Mouse (Mus musculus): ENCODE data around the gene Cfap298. TPM values are rescaled to one million over a fixed set of nuclear protein-coding genes. Genes with fewer than 3 reads are reported as not detected.

Cfap298 gene
- polyA plus RNA-seq, 1 experiment from 2014 or later, result 43.1 TPM

GRCm38 (mm10) chr16:90885781-90886565 lies 48.9 kb downstream of the Cfap298 start:
- H3K4me1 ChIP-seq (ENCODE audit: control insufficient read depth, insufficient read depth, low read length), result no peaks in the 10 kb centered on the region
- H3K4me3 ChIP-seq (ENCODE audit: low read depth, low read length), result no peak overlapping the region
- ATAC-seq (ENCODE audit: insufficient number of reproducible peaks, low FRiP score, low TSS enrichment, low read depth) (no peak), DNase-seq (ENCODE audit: low spot score) (no peak)
- H3K4me2 ChIP-seq (ENCODE audit: low read depth, severe bottlenecking), result no peak overlapping the region
- no peaks in the 10 kb centered on the region for H3K27me3 ChIP-seq (ENCODE audit: control insufficient read depth, insufficient read depth, low read length)
- no peak overlapping the region for H3K9ac ChIP-seq (ENCODE audit: low read length)
- H3K27ac ChIP-seq (replicated peaks; ENCODE audit: low read depth, low read length), result no peak overlapping the region
- H3K36me3 ChIP-seq (ENCODE audit: control insufficient read depth, insufficient read depth, low read length), result no peaks in the 10 kb centered on the region
- 70% methylated on average over 9 of the region's 9 CpGs for WGBS
- no peaks in the 10 kb centered on the region for H3K9me3 ChIP-seq (ENCODE audit: control insufficient read depth, low read length)

- no peaks in the 10 kb centered on the region for H3K27me3 ChIP-seq (ENCODE audit: control insufficient read depth, insufficient read depth, low read length)
- ATAC-seq (ENCODE audit: insufficient number of reproducible peaks, low FRiP score, low TSS enrichment, low read depth), result no peak
- H3K9ac ChIP-seq (ENCODE audit: low read length), result no peak overlapping the region
- no peak overlapping the region for H3K4me3 ChIP-seq (ENCODE audit: low read depth, low read length)
- 72% methylated on average over 2 of the region's 2 CpGs for WGBS
- no peaks in the 10 kb centered on the region for H3K36me3 ChIP-seq (ENCODE audit: control insufficient read depth, insufficient read depth, low read length)
- no peak overlapping the region for H3K27ac ChIP-seq (replicated peaks; ENCODE audit: low read depth, low read length)
- H3K4me1 ChIP-seq (ENCODE audit: control insufficient read depth, insufficient read depth, low read length), result no peaks in the 10 kb centered on the region
- no peak overlapping the region for H3K4me2 ChIP-seq (ENCODE audit: low read depth, severe bottlenecking)
- no peaks in the 10 kb centered on the region for H3K9me3 ChIP-seq (ENCODE audit: control insufficient read depth, low read length)
- DNase-seq (ENCODE audit: low spot score), result no peak
These were observed 49.6 kb downstream of the Cfap298 start for GRCm38 (mm10) chr16:90885351-90885750.

GRCm38 (mm10) chr16:90882501-90882977 lies 52.4 kb downstream of the Cfap298 start:
- Histone ChIP-seq H3K27ac (replicated peaks; ENCODE audit: low read depth, low read length) (no peak overlapping the region), H3K9ac (ENCODE audit: low read length) (no peak overlapping the region), H3K36me3 (ENCODE audit: control insufficient read depth, insufficient read depth, low read length) (no peaks in the 10 kb centered on the region), H3K9me3 (ENCODE audit: control insufficient read depth, low read length) (no peaks in the 10 kb centered on the region), H3K4me3 (ENCODE audit: low read depth, low read length) (no peak overlapping the region), H3K4me1 (ENCODE audit: control insufficient read depth, insufficient read depth, low read length) (no peaks in the 10 kb centered on the region), H3K27me3 (ENCODE audit: control insufficient read depth, insufficient read depth, low read length) (no peaks in the 10 kb centered on the region), H3K4me2 (ENCODE audit: low read depth, severe bottlenecking) (no peak overlapping the region)
- peak; percentile 32 for DNase-seq (ENCODE audit: low spot score)
- WGBS, result 51% methylated on average over 8 of the region's 8 CpGs
- peak; percentile 44; the same call in 1 of the 2 replicates for ATAC-seq (ENCODE audit: insufficient number of reproducible peaks, low FRiP score, low TSS enrichment, low read depth)

DNA sequence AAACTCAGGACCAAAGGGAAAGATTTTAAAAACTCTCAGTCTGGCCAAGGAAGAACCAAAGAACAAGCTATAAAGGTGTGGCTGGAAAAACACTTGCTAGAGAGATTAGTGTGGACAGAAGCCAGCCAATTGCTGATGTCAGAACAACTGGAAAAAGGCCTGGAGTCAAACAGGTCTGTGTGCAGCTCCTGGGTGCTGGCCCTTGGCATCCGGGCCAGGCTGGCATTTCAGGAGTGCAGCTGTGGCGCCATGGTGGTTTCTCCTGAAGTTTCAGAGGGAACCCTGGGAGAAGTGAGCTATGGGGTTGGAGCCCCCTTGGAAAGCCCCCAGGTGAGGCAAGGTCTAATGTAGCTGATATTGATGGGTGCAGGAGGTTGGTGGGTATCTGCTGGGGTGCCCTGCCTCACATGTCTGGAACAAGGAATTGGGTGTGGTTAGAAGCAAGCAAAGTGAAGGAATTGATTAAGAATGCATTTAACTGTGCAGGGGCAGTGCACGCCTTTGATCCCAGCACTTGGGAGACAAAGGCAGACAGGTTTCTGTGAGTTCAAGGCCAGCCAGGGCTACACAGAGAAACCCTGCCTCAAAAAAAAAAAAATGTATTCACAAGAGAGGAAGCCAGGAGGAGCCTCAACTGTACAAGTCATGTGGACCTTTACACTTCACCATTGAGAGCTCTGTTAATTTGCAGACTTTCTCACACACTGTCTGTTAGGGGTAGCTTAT lies 56.6 kb downstream of the Cfap298 start:
- Histone ChIP-seq H3K27me3 (ENCODE audit: control insufficient read depth, insufficient read depth, low read length) (no peaks in the 10 kb centered on the region), H3K4me1 (ENCODE audit: control insufficient read depth, insufficient read depth, low read length) (no peaks in the 10 kb centered on the region), H3K4me2 (ENCODE audit: low read depth, severe bottlenecking) (no peak overlapping the region), H3K27ac (replicated peaks; ENCODE audit: low read depth, low read length) (no peak overlapping the region), H3K9ac (ENCODE audit: low read length) (no peak overlapping the region), H3K9me3 (ENCODE audit: control insufficient read depth, low read length) (no peaks in the 10 kb centered on the region), H3K4me3 (ENCODE audit: low read depth, low read length) (no peak overlapping the region), H3K36me3 (ENCODE audit: control insufficient read depth, insufficient read depth, low read length) (no peaks in the 10 kb centered on the region)
- 94% methylated on average over 3 of the region's 3 CpGs for WGBS
- DNase-seq (ENCODE audit: low spot score) (no peak), ATAC-seq (ENCODE audit: insufficient number of reproducible peaks, low FRiP score, low TSS enrichment, low read depth) (no peak)

Small RNA genes within 50 kb of the gene (microRNA-seq; reads per million reads assigned to microRNA genes)
- gene Gm22933, result not detected

Other genes with a start within 250 kb of the Cfap298 start
- gene Mis18a, start 207.7 kb downstream of the Cfap298 start, polyA plus RNA-seq (2014; fragmentation: Nextera tagmentation; extraction: Ambion mirVana), result 98.6 and 104 TPM in 2 replicates
- gene Mrap, start 196.9 kb downstream of the Cfap298 start, polyA plus RNA-seq (2014; fragmentation: Nextera tagmentation; extraction: Ambion mirVana), result 0.35 and 0.67 TPM in 2 replicates
- gene Urb1, start 124.7 kb downstream of the Cfap298 start, polyA plus RNA-seq (2014; fragmentation: Nextera tagmentation; extraction: Ambion mirVana), result 16.6 and 16.7 TPM in 2 replicates
- gene Eva1c, start 108.4 kb downstream of the Cfap298 start, polyA plus RNA-seq (2014; fragmentation: Nextera tagmentation; extraction: Ambion mirVana), result 0.23 and 0.44 TPM in 2 replicates
- 10.8 and 14.2 TPM in 2 replicates for gene Synj1, start 76.2 kb upstream of the Cfap298 start, polyA plus RNA-seq (2014; fragmentation: Nextera tagmentation; extraction: Ambion mirVana)
- 89.3 and 97.2 TPM in 2 replicates for gene Paxbp1, start 109.4 kb upstream of the Cfap298 start, polyA plus RNA-seq (2014; fragmentation: Nextera tagmentation; extraction: Ambion mirVana)
- not detected in 2 replicates for gene 4932438H23Rik, start 160.0 kb upstream of the Cfap298 start, polyA plus RNA-seq (2014; fragmentation: Nextera tagmentation; extraction: Ambion mirVana)